Mouse (Mus musculus): ENCODE measurements at regions not wholly inside any gene's neighbourhood (a gene's known extent, or its start where the extent isn't known, plus 50 kb on each side); places are given as distances from the start of the nearest gene placed in this dataset.

DNA sequence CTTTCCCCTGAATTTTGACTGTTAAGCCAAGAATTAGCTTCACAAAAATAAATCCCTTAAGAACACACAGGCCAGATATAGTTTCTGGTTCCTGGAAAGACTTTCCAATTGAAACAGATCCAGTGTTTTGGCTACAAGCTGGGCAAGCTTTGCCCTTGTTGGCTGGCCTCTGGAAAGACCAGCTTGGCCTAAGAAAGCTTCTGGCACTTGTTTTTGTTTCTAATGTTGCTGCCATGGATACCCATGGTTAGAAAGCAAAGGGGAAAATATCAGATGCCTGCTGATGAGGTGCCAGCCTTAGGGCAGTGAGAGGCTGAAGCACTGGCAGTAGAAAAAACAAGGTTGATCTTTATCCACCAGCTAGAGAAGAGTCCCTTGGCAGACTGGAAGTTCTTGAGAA, 228.2 kb downstream of the Klhl13 start:
- Histone ChIP-seq H3K4me2 (no peak overlapping the region), H3K4me3 (no peak overlapping the region), H3K9ac (no peak overlapping the region), H3K36me3 (replicated peaks) (no peaks in the 10 kb centered on the region), H3K27me3 (replicated peaks) (no peaks in the 10 kb centered on the region), H3K27ac (no peak overlapping the region), H3K9me3 (no peaks in the 10 kb centered on the region), H3K4me1 (no peaks in the 10 kb centered on the region)
- no peak for ATAC-seq (replicated peaks)

DNA sequence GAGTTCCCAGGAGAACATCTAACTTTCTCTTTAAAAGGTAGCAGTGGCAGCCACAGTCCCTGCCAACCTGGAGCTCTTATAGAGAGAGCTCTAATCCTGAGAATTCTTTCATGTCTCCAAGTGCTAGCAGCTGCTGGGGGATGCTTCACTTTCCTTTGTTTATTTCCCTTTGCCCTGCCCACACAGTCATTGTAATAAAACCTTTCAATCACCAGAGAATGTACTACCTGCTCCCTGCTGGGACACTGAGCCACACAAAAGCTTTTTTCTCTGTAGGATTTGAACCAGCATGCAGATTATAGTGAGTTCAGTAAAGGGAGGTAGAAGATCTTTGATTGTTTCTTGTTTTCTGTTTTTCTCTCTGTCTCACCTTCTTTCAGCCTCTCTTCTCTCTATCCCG, 269.0 kb downstream of the Klhl13 start:
- Histone ChIP-seq H3K27ac (no peak overlapping the region), H3K4me2 (no peak overlapping the region), H3K4me3 (no peak overlapping the region), H3K36me3 (replicated peaks) (no peaks in the 10 kb centered on the region), H3K9me3 (no peaks in the 10 kb centered on the region), H3K9ac (no peak overlapping the region), H3K27me3 (replicated peaks) (no peaks in the 10 kb centered on the region), H3K4me1 (no peaks in the 10 kb centered on the region)
- ATAC-seq (replicated peaks) = no peak
- 11% methylated on average over 1 of the region's 1 CpGs for WGBS

DNA sequence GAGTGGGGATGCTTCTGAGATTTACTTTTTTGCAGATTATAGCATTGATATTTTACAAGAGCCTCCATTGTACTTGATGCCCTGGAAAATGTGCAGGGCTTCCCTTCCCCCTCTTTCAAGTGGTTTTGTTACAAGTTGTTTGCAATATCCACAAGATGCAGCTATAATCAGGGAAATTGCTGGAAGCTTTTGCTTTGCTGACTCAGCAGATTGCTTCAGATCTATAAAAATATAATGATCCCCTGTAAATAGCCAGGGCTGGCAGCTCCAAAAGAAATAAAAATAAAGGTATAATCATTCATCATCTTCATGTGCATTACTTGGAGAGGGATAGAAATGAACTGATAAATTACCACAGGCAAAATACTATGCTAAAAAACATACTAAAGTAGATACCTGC, 272.1 kb downstream of the Klhl13 start:
- ATAC-seq (replicated peaks) = no peak

DNA sequence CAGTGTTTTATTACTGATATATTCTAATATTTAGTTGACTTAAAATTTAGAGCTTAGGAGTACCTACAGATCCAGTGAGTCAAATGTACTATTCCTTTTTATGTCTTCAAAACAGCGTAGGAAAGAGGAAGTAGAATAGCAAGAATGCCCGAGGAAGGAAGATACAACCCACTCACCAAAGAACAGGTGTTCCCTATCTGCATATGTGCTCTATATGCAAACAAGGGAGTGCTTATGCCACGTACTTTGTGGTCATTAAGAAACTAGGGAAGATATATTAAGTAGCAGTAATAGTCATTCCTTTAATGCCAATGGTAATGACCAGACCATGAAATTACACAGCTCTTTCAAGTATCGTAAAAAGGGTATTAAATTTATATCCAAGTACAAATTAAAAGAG, 298.4 kb downstream of the Klhl13 start:
- Histone ChIP-seq H3K4me3 (no peak overlapping the region), H3K27me3 (replicated peaks) (no peaks in the 10 kb centered on the region), H3K4me2 (no peak overlapping the region), H3K9ac (no peak overlapping the region), H3K27ac (no peak overlapping the region), H3K36me3 (replicated peaks) (no peaks in the 10 kb centered on the region), H3K9me3 (no peaks in the 10 kb centered on the region), H3K4me1 (no peaks in the 10 kb centered on the region)
- ATAC-seq (replicated peaks) = no peak
- 83% methylated on average over 4 of the region's 4 CpGs for WGBS

More for the DNA sequence above, 272.1 kb downstream of the Klhl13 start:
- Histone ChIP-seq H3K36me3 (replicated peaks) (no peaks in the 10 kb centered on the region), H3K4me3 (no peak overlapping the region), H3K27me3 (replicated peaks) (no peaks in the 10 kb centered on the region), H3K9ac (no peak overlapping the region), H3K9me3 (no peaks in the 10 kb centered on the region), H3K4me2 (no peak overlapping the region), H3K27ac (no peak overlapping the region), H3K4me1 (no peaks in the 10 kb centered on the region)

DNA sequence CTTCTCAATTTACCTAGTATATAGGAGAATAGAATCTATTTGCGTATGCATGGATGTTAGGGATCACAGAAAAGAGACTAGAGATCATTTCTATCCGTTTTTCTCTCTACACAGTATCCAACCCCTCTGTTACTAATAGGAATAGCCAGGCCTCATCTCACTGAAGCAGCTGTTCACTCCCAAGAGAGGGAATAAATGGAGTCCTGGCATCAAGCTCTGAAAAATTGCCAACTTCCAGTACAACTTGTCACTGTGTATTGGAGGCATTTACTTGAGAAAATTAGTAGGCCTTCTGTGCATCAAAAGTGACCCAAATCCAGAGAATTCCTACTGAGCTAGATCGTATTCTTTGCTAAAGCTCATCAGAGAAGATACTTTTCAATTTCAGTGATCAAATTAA, 337.3 kb downstream of the Klhl13 start:
- no peaks in the 10 kb centered on the region for H3K36me3 ChIP-seq (replicated peaks)
- H3K27me3 ChIP-seq (replicated peaks) = no peaks in the 10 kb centered on the region
- no peaks in the 10 kb centered on the region for H3K4me1 ChIP-seq
- H3K9ac ChIP-seq = no peak overlapping the region
- no peak overlapping the region for H3K4me3 ChIP-seq
- WGBS = 73% methylated on average over 3 of the region's 3 CpGs
- no peaks in the 10 kb centered on the region for H3K9me3 ChIP-seq
- no peak overlapping the region for H3K4me2 ChIP-seq
- no peak for ATAC-seq (replicated peaks)
- no peak overlapping the region for H3K27ac ChIP-seq

DNA sequence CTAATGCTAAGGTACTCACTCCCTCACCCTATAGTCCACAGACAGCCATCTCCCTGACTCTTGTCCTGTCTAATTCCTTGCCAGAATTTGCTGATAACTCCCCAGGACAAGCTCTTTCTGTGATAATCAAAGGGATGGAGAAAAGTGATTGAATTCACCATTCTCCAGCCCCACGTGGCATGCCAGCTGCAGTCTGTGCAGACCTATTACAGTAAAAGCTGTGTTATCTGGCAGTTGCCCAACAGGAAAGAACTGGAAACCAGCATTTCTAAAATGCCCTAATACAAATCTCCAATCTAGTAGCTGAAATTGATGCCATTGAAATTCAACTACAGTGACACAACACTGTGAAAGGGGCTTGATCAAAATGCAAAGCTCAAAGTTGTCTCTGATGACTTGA, 349.3 kb downstream of the Klhl13 start:
- H3K4me2 ChIP-seq = no peak overlapping the region
- peak; percentile 63 for ATAC-seq (replicated peaks)
- H3K9ac ChIP-seq = no peak overlapping the region
- H3K36me3 ChIP-seq (replicated peaks) = no peaks in the 10 kb centered on the region
- no peak overlapping the region for H3K27ac ChIP-seq
- WGBS = 33% methylated on average over 1 of the region's 1 CpGs
- H3K9me3 ChIP-seq = no peaks in the 10 kb centered on the region
- H3K27me3 ChIP-seq (replicated peaks) = no peaks in the 10 kb centered on the region
- H3K4me1 ChIP-seq = no peaks in the 10 kb centered on the region
- no peak overlapping the region for H3K4me3 ChIP-seq

DNA sequence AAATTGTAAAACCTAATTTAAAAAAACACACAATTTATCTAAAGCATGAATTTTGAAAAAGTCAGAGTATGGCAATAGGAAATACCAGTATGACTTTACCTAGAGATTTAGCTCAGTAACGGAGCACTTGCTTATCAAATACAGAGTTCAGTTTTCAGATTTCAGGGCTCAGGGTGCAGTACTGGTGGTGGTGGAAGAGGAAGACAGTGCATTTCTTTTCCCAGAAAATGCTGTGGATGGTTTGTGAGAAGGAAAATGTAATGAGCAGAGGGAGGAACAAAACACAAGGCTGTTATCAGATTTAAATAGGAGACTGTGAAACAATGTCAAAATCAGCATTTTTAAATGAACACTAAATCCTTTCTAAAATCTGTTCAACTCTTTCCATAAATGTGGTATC, 349.8 kb downstream of the Klhl13 start:
- 80% methylated on average over 1 of the region's 1 CpGs for WGBS
- no peaks in the 10 kb centered on the region for H3K4me1 ChIP-seq
- no peak overlapping the region for H3K4me2 ChIP-seq
- H3K9me3 ChIP-seq = no peaks in the 10 kb centered on the region
- no peaks in the 10 kb centered on the region for H3K27me3 ChIP-seq (replicated peaks)
- H3K36me3 ChIP-seq (replicated peaks) = no peaks in the 10 kb centered on the region
- no peak overlapping the region for H3K4me3 ChIP-seq
- H3K27ac ChIP-seq = no peak overlapping the region
- H3K9ac ChIP-seq = no peak overlapping the region
- no peak for ATAC-seq (replicated peaks)
